In genomic region chr14:75903131-75903530, GRCm38 (mm10) we compare ENCODE assay signal across 20 mouse cellular contexts. TPM values are rescaled to one million over a fixed set of nuclear protein-coding genes. Genes with fewer than 3 reads are reported as not detected.
"Had no signal": no experiment of that assay in that cellular context is flagged by ENCODE, and none has a peak within 500 bp of the region (broad histone marks: within the 10 kb centered on the region; RNA-seq: fewer than 3 reads in every experiment).

No protein-coding gene starts in this region.

- H3K4me3 ChIP-seq: intestine, embryonic 15.5 days; kidney, embryonic 15.5 days; limb, embryonic 15.5 days; lung, embryonic 15.5 days; midbrain, embryonic 12.5 days; midbrain, embryonic 15.5 days; neural tube, embryonic 12.5 days; neural tube, embryonic 15.5 days had no signal

- H3K4me1 ChIP-seq: intestine, embryonic 15.5 days; kidney, embryonic 15.5 days; lung, embryonic 15.5 days; neural tube, embryonic 12.5 days had no signal

- DNase-seq: kidney, adult 11 months; kidney, adult 8-10 months; kidney, postnatal 10 days; kidney, postnatal 36 days; layer of hippocampus, adult 9-11 months; liver, postnatal 0 days; right cerebral cortex, adult 18-20 months; right cerebral cortex, postnatal 14 days; right cerebral cortex, postnatal 4 days; thymus, postnatal 25 days had no signal

RNA-seq across cellular contexts. Expression of gene Kctd4, which starts 51.7 kb away (rescaled TPM):
- total RNA-seq: megakaryocyte, adult 5-6 weeks had no signal
- polyA plus RNA-seq: macrophage had no signal
